Mouse (Mus musculus) midbrain, embryonic 10.5 days (tissue): ENCODE measurements around the gene Dok7. TPM values are rescaled to one million over a fixed set of nuclear protein-coding genes. Genes with fewer than 3 reads are reported as not detected.
A peak's percentile ranks its signal among the peaks of the same experiment; 100 is the strongest.

Source experiments
- DNase-seq: peaks from one replicate; pipeline ENCODE4 v3.0.0-alpha.2; 2017; ENCODE audit warnings: low spot score
- H3K27ac ChIP-seq: fragments of 300-500 bp; sonication (generic); replicated peaks from 2 replicates; pipeline ENCODE4 v1.5.1; 2016; ENCODE audit warnings: mild to moderate bottlenecking
- H3K27me3 ChIP-seq: fragments of 300-500 bp; sonication (generic); 2 replicates; pipeline ENCODE4 v1.6.1; 2016; ENCODE audit warnings: low read depth, mild to moderate bottlenecking; ENCODE audit not compliant: poor library complexity, severe bottlenecking
- H3K36me3 ChIP-seq: fragments of 300-500 bp; sonication (generic); 2 replicates; pipeline ENCODE4 v1.6.1; 2016; ENCODE audit warnings: mild to moderate bottlenecking, moderate library complexity
- H3K4me1 ChIP-seq: fragments of 300-500 bp; sonication (generic); 2 replicates; pipeline ENCODE4 v1.6.1; 2016
- H3K4me3 ChIP-seq: fragments of 300-500 bp; sonication (generic); 2 replicates; pipeline ENCODE4 v1.5.1; 2016; ENCODE audit warnings: mild to moderate bottlenecking, moderate library complexity
- H3K9me3 ChIP-seq: fragments of 300-500 bp; sonication (generic); replicated peaks from 2 replicates; pipeline ENCODE4 v1.6.1; 2016; ENCODE audit warnings: mild to moderate bottlenecking
- WGBS: fragments of 180-500 bp; shearing (Covaris S2); methylation state at CpG from one replicate; pipeline ENCODE4 v1.1.7; 2016; 5-methylcytosine and 5-hydroxymethylcytosine counted together
- polyA plus RNA-seq: library from polyadenylated mRNA; unstranded; fragments of >200 nt; fragmentation: Nextera tagmentation; extraction: Ambion mirVana; gene quantifications from 2 replicates; pipeline ENCODE4 v1.2.1, GENCODE M21; 2016

Dok7 gene
- polyA plus RNA-seq, 1 experiment from 2014 or later = 0.27 TPM

DNA sequence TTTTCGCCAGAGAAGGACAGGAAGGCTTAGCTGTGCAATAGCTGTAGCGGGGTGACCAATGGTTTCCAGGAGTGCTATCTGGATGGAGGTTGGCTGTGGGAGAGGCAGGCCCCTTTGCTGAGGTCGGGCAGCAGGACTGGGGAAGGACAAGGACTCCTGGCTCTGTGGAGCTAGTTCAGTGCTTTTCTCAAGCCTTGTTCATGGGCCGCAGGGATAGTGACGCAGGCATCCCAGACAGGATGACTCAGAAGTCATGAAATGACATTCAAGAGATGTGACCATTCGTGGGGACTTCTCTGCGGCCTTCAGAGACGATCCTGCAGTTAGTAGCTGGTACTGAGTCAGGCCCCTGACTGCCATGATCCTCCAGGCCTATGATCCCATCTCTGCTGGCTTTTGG, 13.7 kb downstream of the Dok7 start:
- H3K9me3 ChIP-seq = no peaks in the 10 kb centered on the region
- H3K27ac ChIP-seq = no peak overlapping the region
- peaks cover 7% of the 10 kb centered on the region for H3K4me1 ChIP-seq
- DNase-seq = no peak
- H3K4me3 ChIP-seq = no peak overlapping the region
- no peaks in the 10 kb centered on the region for H3K27me3 ChIP-seq
- H3K36me3 ChIP-seq = no peaks in the 10 kb centered on the region
- 90% methylated on average over 8 of the region's 8 CpGs for WGBS

DNA sequence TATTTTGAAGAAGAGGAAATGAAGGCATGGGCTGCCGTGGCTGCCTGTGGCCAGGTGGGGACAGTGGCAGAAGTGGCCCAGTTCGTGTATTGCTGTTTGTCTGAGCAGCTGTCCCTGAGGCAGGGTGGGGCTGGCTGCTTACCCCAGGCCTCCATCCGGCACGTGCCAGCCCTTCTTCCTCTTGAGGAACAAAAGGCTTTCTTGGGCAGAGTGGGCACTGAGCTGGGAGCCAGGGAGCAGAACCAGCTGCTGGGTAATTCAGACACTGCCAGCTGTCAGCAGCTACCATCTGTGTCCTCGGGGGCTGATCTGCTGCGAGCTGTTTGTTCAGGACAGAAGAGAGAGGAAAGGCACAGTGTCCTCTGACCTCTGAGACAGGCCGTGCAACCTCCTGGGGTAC, 14.4 kb downstream of the Dok7 start:
- 72% methylated on average over 7 of the region's 7 CpGs for WGBS
- Histone ChIP-seq H3K4me1 (peaks cover 7% of the 10 kb centered on the region), H3K9me3 (no peaks in the 10 kb centered on the region), H3K27ac (no peak overlapping the region), H3K36me3 (no peaks in the 10 kb centered on the region), H3K4me3 (no peak overlapping the region), H3K27me3 (no peaks in the 10 kb centered on the region)
- no peak for DNase-seq

- H3K9me3 ChIP-seq = no peaks in the 10 kb centered on the region
- H3K4me3 ChIP-seq = no peak overlapping the region
- H3K27me3 ChIP-seq = no peaks in the 10 kb centered on the region
- DNase-seq = no peak
- H3K27ac ChIP-seq = no peak overlapping the region
- H3K36me3 ChIP-seq = no peaks in the 10 kb centered on the region
- 91% methylated on average over 6 of the region's 6 CpGs for WGBS
- H3K4me1 ChIP-seq = peaks cover 7% of the 10 kb centered on the region
These were observed 15.3 kb downstream of the Dok7 start for GRCm38 (mm10) chr5:35071855-35072254.

GRCm38 (mm10) chr5:35073235-35073634, 16.7 kb downstream of the Dok7 start:
- H3K36me3 ChIP-seq = no peaks in the 10 kb centered on the region
- WGBS = 85% methylated on average over 11 of the region's 11 CpGs
- H3K27me3 ChIP-seq = peaks cover 4% of the 10 kb centered on the region
- no peak overlapping the region for H3K4me3 ChIP-seq
- H3K4me1 ChIP-seq = peaks cover 7% of the 10 kb centered on the region
- DNase-seq = no peak
- H3K9me3 ChIP-seq = no peaks in the 10 kb centered on the region
- no peak overlapping the region for H3K27ac ChIP-seq

- 74% methylated on average over 9 of the region's 9 CpGs for WGBS
- Histone ChIP-seq H3K4me3 (no peak overlapping the region), H3K36me3 (no peaks in the 10 kb centered on the region), H3K27me3 (peaks cover 11% of the 10 kb centered on the region), H3K4me1 (peaks cover 10% of the 10 kb centered on the region), H3K27ac (peak overlapping the region; percentile 61; the same call in 1 of the 2 replicates), H3K9me3 (no peaks in the 10 kb centered on the region)
- no peak for DNase-seq
These were observed 17.4 kb downstream of the Dok7 start for GRCm38 (mm10) chr5:35073992-35074391.

DNA sequence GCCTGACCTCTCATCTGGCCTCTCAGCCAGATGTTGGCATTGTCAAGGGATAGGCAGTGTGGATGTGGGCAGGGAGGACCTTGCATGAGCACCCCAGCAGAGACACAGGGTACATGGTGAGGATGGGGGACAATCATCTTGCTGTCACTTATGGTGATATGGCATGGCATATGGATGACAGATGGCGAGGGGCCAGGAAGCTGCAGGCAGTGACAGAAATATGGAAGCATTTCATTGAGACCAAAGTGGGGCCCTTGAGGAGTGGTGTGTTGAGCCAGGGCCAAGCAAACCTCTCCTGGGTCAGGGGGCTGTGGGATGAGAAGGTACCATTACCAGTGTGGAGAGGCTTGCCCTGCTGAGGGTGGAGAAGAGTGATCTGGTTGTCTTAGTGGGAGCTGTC, 19.8 kb downstream of the Dok7 start:
- no peak for DNase-seq
- Histone ChIP-seq H3K4me1 (peaks cover 24% of the 10 kb centered on the region), H3K36me3 (no peaks in the 10 kb centered on the region), H3K9me3 (no peaks in the 10 kb centered on the region), H3K4me3 (no peak overlapping the region), H3K27ac (no peak overlapping the region), H3K27me3 (peaks cover 31% of the 10 kb centered on the region)
- WGBS = 100% methylated on average over 1 of the region's 1 CpGs

GRCm38 (mm10) chr5:35079101-35079500, 22.5 kb downstream of the Dok7 start:
- 28% methylated on average over 18 of the region's 18 CpGs for WGBS
- no peaks in the 10 kb centered on the region for H3K9me3 ChIP-seq
- H3K27ac ChIP-seq = peak overlapping the region; percentile 17; the same call in 1 of the 2 replicates
- H3K36me3 ChIP-seq = no peaks in the 10 kb centered on the region
- no peak for DNase-seq
- peaks cover 24% of the 10 kb centered on the region for H3K4me1 ChIP-seq
- peaks cover 31% of the 10 kb centered on the region for H3K27me3 ChIP-seq
- no peak overlapping the region for H3K4me3 ChIP-seq

DNA sequence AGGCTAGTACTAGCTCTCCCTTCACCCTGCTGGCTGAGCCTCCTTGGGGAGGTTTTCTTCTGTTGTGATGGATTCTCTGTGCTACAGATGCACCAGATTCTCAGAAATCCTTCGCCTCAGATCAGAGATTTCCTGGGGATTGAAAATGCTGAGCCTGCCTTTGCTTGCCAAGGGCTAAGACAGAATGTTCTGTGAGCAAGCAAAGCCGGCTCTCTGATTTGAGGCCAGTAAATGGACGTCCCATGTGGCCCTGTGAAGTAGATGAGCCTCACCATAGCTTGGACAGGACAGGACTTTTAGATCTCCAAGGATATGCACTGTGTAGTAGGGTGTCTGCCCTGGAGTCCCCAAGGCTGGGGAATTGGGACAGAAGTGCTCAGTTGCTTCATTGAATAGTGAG, 28.3 kb downstream of the Dok7 start:
- Histone ChIP-seq H3K27ac (no peak overlapping the region), H3K27me3 (peaks cover 10% of the 10 kb centered on the region), H3K4me1 (peaks cover 11% of the 10 kb centered on the region), H3K9me3 (no peaks in the 10 kb centered on the region), H3K36me3 (no peaks in the 10 kb centered on the region), H3K4me3 (no peak overlapping the region)
- 77% methylated on average over 3 of the region's 3 CpGs for WGBS
- no peak for DNase-seq

- DNase-seq = peak; percentile 65
- H3K27me3 ChIP-seq = no peaks in the 10 kb centered on the region
- peaks cover 32% of the 10 kb centered on the region for H3K36me3 ChIP-seq
- no peaks in the 10 kb centered on the region for H3K4me1 ChIP-seq
- H3K27ac ChIP-seq = no peak overlapping the region
- no peak overlapping the region for H3K4me3 ChIP-seq
- H3K9me3 ChIP-seq = no peaks in the 10 kb centered on the region
- WGBS = 73% methylated on average over 9 of the region's 9 CpGs
These were observed 32.4 kb downstream of the Dok7 start for GRCm38 (mm10) chr5:35088785-35089613.

- Histone ChIP-seq H3K4me3 (no peak overlapping the region), H3K36me3 (peaks cover 36% of the 10 kb centered on the region), H3K4me1 (no peaks in the 10 kb centered on the region), H3K9me3 (no peaks in the 10 kb centered on the region), H3K27me3 (no peaks in the 10 kb centered on the region), H3K27ac (no peak overlapping the region)
- WGBS = 83% methylated on average over 5 of the region's 5 CpGs
- no peak for DNase-seq
These were observed 33.0 kb downstream of the Dok7 start for GRCm38 (mm10) chr5:35089614-35089963.

DNA sequence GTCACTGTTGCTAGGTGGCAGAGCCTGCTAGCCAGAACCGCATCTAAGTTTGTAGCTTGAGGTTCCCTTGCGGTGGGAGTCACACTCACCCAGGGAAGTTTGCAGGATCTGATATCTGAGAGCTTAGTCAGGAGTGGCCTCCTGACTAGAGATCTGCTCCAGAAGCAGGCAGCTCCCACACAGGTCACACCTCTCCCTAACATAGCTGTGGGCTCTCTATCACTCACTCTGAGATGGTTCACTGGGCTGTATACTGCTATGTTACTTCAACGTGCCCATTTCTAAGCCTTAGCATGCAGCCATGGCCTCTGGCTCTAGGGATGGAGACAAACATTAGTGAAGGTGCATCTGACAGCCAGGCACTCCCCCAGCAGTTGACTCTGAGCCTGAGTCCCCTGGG, 35.1 kb downstream of the Dok7 start:
- WGBS = 96% methylated on average over 3 of the region's 3 CpGs
- Histone ChIP-seq H3K27ac (no peak overlapping the region), H3K27me3 (no peaks in the 10 kb centered on the region), H3K36me3 (peaks cover 56% of the 10 kb centered on the region), H3K4me3 (no peak overlapping the region), H3K9me3 (no peaks in the 10 kb centered on the region), H3K4me1 (no peaks in the 10 kb centered on the region)
- DNase-seq = no peak

- Histone ChIP-seq H3K36me3 (peaks cover 50% of the 10 kb centered on the region), H3K27ac (no peak overlapping the region), H3K9me3 (no peaks in the 10 kb centered on the region), H3K4me1 (peaks cover 28% of the 10 kb centered on the region), H3K27me3 (no peaks in the 10 kb centered on the region), H3K4me3 (no peak overlapping the region)
- no peak for DNase-seq
- WGBS = 94% methylated on average over 8 of the region's 8 CpGs
These were observed 46.5 kb downstream of the Dok7 start for GRCm38 (mm10) chr5:35103086-35103485.

- no peaks in the 10 kb centered on the region for H3K9me3 ChIP-seq
- peaks cover 46% of the 10 kb centered on the region for H3K36me3 ChIP-seq
- DNase-seq = no peak
- peaks cover 28% of the 10 kb centered on the region for H3K4me1 ChIP-seq
- no peak overlapping the region for H3K27ac ChIP-seq
- H3K27me3 ChIP-seq = no peaks in the 10 kb centered on the region
- WGBS = 76% methylated on average over 2 of the region's 2 CpGs
- peak overlapping the region; percentile 70 for H3K4me3 ChIP-seq
These were observed 47.0 kb downstream of the Dok7 start for GRCm38 (mm10) chr5:35103528-35103927.
